Mouse (Mus musculus): ENCODE data around the gene Antxr1.

Antxr1 gene

DNA sequence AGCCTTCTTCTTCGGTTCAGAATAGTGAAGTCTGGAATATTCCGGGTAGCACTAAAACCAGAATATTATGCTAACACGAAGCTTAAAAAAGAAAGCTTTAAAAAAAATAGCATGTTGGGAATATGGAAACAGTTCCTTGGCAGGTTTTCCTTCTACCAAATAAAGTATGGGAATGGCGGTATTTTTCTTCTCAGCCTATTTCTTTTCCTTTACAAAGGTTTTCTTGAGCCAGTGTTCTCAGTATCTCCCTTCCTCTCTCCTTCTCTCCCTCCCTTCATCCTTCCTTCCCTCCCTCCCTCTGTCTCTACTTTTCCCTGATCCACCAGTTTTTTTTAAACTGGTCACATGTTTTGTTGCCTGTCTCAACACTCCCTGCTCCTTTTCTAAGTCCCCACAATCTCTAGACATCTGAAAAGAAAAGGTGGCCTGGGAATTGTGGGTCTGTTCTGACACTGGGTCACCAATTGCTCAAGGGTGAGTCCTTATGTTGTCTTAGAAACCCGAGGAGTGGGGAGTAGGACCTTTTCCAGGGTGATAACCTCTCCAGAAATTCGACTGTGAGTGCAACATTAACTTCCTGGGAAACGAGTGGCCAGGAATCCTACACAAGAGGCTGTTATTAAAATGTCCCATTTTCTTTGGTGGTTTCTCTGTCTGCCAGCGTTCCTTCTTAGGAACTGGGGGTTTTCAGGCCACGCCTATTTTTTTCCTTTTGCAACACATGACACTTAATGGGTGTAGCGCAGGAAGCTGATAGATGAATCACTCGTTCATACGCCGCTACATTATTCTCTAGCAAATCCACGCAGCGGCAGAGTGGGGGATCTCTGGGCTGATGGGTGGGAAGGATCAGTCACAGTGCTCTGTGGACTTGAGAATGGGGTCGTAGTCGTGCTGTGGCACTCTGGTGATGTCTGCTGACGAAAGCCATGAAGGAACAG, 42.4 kb downstream of the Antxr1 start:
- no peak for DNase-seq (ENCODE audit: low read depth)

DNA sequence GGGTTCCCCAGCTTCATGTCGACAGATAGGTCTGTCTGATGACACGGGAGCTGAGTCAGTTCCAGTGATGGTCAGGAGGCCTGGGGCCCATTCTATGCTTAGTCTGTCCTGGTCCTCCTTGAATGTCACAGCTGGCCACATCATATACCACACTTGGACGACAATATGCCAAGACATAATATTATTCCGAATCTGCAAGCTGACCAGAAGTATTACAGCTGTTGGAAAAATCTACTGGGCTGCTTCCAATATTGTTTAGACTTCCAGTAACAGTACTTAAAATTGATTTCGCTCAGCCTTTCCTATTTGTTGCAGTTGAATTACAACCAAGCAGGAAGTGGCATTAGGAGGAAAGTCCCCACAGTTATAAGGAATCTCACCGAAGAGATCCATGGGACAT, 48.4 kb downstream of the Antxr1 start:
- no peak for DNase-seq (ENCODE audit: low read depth)

DNA sequence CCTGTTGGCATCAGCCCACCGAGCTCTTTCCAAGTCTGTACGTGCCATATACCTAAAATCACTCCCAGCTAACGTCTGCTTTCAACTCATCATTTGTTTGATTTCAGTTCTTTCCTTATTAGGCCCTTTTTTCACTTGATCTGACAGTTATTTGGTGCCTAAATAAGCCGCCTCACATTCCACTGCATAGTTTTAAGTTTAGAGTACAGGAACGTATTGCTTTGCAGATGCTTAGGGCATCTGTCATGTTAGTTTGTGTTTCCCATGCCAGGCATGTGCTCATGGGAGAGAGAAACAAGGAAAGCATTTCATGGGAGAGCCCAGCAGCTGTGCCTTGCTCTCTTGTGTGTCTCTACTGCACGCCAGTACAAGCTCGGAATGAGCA, 50.3 kb downstream of the Antxr1 start:
- DNase-seq (ENCODE audit: low read depth), result no peak

DNA sequence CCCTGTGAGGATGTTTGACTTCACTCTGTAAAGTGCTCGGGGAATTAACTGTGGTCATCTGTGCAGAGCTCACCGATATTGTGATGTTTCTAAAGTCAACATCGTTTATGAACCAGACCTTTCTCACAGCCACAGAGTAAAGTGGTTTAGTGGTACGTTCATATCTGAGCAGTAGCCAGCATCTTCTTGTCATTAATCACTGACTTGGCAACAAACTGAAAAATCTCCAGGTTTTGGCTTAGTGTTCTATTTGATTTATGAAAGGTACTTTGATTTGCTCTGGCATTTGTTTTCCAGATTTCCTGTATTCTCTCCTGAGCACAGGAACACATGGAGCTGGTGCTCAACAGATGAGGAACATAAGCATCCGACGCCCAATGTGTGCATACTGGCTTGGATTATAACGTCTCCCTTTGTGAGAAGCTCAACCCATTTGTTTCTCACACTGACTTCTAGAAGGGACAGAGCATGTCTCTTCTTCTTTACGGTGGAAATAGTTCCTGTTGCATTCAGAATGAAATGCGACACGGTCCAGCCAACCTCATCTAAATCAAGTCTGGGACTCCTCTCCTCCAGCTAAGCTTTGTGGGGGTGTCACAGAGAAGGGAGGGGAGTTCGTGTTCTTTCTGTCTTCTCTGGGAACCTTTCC, 50.8 kb downstream of the Antxr1 start:
- DNase-seq (ENCODE audit: low read depth), result no peak

DNA sequence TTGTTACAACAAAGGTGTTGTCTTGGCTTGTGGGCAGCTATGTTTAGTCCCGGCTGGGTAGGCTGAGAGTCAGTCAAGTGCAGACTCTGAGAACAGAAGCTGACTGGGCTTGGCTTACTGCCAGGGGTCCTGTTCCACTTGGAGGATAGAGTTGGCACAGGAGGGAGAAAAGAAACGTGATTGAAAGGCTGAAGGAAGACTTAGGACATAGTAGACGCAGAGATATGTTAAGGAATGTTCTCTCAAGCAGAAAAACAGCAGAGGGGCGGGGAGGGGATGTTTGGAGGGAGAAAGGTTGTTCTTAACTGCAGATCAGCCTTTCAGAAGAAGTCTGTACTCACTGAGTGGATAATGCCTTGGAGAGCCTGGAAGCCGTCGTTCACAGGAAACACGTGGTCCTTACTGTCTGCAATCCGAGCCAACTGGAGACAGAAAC, 53.3 kb downstream of the Antxr1 start:
- no peak for DNase-seq (ENCODE audit: low read depth)

DNA sequence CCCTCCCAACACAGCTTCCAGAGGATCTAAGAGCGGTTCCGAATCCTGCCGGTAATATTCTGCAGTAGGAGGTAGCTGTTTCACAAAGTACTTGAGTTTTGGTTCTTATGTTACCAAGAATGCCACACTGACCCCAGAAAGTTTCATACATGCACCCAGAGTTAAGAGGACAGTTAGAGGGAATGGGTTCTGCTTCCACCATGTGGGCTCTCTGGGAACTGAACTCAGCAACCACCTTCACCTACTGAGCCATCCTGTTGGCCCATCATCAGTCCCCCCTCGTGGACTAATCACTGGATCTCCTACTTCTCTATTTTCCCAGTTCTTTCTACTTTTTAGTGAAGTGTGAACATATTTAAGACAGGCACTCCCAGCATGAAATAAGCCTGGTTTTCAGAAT, 53.9 kb downstream of the Antxr1 start:
- DNase-seq (ENCODE audit: low read depth), result no peak

DNA sequence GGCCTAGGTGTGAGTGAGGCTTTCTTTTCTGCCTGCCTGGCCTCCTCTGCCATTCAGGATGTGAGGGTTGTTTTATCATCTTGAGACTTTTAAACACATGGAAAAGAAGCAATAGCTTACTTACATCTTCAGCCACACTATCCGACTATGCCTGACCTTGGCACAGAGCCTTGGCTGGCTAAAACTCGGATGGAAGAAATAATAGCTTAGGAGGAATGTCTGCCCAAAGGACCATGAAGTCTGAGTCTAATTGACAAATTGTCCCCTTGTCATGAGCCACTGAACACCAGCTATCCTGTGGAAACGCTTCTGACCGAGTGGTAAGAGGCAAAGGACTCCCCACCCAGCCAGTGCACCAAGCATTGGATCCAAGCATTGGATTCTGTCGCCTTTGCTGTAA, 57.5 kb downstream of the Antxr1 start:
- no peak for DNase-seq (ENCODE audit: low read depth)

DNA sequence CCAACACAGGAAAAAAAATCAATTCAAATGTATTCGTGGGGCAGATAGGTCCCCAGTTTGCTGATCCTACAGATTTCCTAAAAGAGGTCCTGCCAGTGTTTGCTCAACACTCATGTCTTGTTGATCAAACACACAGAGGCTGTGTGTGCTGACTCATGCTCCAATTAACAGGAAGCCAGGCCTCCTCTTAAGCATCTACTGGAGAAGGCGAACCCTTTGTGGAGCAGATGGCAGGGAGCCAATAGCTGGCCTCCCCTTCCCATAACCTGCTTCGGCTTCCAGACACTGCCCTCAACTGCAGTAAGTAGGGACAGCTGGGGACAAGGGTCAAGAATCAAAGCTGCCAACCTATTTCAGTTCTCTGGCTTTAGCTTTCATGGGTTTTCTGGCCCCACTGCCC, 58.1 kb downstream of the Antxr1 start:
- no peak for DNase-seq (ENCODE audit: low read depth)

DNA sequence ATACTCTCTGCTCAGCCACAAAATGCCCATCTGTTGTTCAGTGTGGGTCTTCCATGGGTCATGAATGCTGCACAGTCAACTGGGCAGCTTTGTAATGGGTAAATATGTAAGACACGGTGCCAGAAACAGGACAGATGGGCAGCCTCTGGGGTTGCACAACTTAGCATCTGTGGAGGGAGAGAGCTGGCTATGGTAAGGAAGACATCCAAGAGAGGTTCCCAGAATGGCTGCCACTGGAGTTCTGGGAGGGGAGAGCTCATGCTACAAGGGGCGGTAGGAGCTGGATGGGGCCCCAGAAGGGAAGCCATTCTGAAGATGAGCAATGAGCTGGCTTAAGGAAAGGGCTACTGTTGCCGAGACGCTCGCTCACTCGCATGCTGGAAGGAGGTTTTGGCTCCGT, 58.7 kb downstream of the Antxr1 start:
- no peak for DNase-seq (ENCODE audit: low read depth)

DNA sequence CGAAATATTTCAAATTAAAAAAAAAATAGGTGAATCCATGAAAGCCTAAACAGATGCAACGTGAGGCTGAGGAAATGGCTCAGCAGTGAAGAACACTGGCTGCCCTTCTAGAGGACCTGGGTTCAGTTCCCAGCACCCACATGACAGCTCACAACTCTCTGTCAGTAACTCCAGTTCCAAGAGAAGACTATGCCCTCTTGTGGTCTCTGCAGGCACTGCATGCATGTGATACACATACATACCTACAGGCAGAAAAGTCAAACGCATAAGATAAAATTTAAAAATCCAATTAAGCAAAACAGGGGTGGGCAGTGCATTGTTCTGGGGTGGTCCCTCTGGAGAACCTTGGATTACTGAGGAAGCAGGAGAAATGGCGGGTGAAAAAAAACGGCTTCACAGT, 60.8 kb downstream of the Antxr1 start:
- DNase-seq (ENCODE audit: low read depth), result peak; percentile 35

DNA sequence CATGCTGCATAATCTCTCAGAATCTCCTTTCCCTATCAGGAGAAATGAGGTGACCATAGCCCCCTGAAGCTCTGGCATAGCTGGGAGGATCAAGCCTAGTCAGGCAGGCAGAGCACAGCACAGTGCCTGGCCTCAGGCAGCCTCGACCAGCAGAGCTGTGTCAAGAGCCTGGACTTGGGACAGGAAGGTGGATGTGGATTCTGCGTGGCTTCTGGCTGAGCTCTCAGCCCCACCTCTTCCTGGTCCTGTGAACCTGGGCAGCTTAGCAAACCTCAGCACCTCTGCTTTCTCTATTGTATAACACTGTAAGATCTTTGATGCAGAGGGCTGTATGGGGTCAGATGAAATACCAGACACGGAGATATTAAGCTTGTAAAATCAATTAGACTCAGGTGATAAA, 61.8 kb downstream of the Antxr1 start:
- DNase-seq (ENCODE audit: low read depth), result no peak

DNA sequence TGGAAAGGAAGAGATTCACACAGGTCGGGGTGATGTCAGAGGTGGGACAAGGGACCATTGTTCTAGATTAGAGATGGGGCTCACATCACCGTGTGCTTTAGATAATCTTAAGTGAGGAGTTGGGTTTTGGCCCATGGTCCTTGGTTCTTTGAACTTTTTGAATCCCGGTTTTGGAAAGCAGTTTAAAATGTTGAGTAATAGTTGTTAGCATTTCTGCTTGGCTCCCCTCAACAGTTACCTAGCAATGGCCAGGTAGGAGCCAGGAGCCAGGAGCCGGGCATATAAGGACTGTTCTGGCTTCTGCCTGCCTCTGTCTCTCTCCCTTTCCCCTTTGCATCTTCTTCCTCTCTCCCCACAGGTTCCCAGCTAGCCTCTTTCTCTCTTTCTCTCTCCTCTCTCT, 62.5 kb downstream of the Antxr1 start:
- no peak for DNase-seq (ENCODE audit: low read depth)

DNA sequence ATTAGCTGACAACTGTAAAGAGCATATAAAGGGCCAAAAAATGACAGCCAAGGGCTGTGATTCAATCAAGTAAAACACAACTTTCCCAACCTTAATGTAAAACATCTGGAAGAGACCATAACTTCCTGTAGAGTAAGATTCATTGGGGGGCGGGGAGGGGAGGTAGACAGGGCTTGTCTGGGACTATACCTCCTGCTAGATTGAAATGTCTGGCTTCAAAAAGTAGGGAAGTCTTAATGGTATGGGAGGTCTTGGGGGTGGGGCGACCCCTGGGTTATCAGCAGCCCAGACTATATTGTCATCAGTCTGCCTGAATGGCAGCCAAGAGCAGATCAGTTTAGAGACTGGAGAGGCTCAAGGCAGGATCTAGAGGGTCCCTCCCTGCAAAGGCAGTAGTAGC, 63.4 kb downstream of the Antxr1 start:
- DNase-seq (ENCODE audit: low read depth), result no peak

DNA sequence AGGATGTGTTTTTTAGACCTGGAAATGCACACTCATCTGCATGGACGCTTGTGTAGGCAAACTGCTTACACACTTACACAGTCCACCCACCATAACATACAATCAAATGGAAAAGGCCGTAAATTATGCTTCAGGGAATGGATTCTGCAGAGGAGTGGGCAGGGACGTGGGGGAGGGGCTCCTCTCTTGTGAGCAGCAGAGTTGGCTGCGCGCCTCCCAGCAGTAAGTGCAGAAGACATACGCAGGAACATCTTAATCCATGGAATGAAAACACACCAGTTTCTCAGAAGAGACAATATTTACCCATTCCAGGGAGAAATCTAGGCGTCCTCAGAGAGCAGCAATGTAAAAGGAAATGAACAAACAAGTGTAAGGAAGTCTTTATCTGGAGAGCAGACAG, 65.2 kb downstream of the Antxr1 start:
- DNase-seq (ENCODE audit: low read depth), result no peak

DNA sequence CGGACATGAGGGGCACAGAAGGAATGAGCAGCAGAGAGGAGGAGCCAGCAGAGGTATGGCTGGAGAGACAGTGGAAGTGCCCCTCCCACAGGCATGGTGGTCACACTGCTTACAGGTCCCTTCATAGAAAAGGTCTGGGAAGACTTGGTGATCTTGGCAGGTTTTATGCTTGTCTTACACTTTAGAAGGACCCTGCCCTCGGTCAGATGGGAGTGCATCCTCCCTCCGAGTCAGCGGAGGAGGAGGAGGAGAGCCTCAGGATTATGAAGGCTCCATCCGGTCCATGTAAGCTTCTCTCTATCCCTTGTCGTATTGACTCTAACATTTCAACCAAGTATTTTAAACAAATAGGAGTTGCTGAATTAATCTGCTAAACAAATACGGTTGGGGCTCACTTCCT, 65.7 kb downstream of the Antxr1 start:
- DNase-seq (ENCODE audit: low read depth), result no peak

DNA sequence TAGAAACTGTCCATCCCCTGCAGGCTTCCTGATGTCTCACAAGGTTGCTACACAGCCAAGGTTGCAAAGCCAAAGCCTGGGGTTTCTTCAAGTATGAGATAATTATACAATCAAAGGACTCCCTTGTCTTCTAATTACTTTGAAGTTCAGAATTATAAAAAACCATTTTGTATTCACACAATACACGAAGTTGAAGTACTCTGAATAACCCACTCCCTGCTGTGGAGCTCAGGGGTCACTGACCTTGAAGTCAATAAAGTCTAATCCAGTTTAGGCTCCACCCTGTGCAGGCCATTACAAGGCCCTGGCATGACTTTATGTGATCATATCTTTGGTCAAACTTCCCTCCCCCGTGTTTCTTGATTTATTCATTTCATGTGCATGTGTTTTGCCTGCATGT, 73.0 kb downstream of the Antxr1 start:
- DNase-seq (ENCODE audit: low read depth), result no peak

DNA sequence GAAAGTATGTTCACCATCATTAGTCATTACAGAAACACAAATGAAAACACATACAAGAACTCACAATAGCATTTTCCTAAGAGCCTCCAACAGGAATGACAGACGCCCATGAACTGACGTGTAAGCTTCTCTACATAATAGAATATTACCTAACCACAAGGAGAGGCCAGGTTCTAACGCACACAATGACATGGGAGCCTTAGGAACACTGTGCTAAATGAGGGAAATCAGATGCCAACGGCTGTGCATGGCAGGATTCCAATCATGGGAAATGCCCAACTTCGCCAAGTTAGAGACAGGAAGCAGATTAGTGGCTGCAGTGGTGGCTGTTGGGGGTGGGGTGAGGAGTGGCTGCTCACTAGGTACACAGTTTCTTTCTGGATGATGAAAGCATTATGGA, 76.6 kb downstream of the Antxr1 start:
- DNase-seq (ENCODE audit: low read depth), result no peak

DNA sequence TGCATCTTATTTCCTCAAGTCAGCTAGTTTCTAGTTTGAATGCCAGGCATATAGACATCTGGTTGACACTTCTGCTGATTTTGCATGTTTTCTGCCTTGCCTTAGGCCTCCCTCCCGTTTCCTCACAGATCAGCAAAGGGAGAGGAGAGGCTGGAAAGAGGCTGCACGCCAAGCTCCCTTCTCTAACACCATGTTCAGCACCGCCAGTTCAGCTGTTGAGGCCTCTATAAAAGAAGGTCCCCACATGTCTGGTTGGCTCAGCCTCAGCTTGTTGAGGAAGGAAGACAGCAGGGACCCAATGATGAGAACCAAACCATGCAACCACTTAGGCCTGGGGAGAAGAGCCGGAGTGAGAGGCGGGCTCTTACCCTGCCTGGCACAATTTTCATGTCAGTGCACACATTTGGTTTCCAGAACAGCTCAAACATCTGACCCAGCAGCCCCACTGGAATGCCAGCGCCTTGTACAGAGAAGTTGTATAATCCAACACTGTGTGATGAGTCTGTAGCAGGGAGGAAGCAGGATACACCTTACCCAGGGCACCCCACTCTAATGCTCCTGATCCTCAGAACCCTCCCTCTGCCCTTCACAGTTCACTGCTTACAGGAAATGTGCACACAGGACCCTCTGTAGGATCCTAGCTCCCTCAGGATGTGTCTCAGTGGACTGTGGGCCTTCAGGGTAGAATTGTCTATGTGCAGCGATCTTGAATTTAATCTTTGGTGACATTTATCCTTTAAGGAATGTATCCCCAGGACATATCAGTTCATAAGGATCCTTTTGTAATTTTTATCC, 77.4 kb downstream of the Antxr1 start:
- DNase-seq (ENCODE audit: low read depth), result no peak

DNA sequence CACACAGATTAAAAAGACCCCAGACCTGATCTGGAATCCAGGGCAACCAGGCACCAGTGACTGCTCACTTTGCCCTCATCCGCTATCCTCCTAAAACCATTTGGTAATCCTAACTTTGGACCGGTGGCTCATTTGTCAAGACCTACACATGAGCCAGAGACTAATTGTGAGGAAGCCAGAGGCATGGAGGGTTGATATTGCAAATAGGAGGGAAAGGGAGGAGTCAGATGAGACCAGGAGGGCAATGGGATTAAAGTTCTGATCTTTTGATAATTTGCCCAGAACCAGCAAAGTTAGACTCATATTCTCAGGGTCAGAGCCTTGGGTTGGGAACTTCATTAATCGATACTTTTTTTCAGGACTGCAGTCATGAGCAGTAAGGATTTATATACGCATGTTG, 78.2 kb downstream of the Antxr1 start:
- DNase-seq (ENCODE audit: low read depth), result no peak

DNA sequence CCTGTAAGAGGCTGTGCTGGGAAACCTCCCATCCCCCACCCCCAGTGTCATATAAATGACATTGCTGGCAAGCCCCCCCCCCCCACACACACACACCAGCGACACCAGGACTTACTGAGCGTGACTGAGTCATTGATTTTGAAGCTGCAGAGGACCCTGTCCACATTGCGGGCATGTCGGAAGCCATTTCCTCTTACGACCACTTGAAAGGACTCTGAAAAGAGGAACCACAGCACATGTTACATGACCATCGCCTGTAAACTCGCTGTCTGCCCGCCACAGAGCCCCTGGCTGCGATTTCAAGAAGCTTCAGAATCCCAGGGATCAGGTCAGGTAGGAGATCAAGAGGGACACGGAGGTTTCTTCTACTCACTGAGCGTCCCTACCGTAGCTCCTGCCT, 80.0 kb downstream of the Antxr1 start:
- DNase-seq (ENCODE audit: low read depth), result no peak

DNA sequence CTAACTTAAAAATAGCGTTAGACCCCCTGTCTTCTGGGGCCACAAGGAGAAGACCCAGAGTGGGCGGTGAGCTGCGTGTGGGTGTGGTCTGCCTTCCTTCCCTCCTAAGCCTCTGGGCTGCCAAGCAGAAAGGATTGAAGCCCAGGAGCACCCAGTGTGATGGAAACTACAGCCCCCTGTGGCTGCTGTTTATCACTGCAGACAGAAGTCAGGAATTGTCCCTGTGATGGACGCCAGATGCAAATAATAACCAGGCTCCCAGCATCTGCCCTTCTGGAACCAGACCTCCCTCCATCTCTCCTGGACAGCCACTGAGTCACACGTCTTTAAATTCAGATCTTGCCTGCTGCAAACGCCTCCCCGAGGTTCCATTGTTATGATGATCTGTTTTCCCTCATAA, 80.9 kb downstream of the Antxr1 start:
- DNase-seq (ENCODE audit: low read depth), result no peak

DNA sequence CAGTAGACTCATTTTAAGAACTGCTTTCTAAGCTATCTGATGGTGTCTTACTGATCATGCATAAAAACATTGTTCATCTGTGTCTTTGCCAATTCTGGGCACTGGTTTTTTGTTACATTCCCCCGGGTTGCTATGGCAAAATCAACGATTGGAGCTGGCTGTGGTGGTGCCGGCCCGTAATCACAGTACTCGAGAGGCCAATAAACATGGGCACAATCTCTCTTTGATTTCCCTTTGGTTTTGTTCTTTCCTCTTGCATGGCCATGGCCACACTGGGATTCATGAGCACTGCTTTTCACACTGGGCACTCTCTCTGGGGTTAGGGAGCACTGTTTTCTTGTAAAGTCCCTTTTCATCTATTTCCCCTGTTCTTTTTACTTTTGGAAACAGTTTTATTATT, 83.9 kb downstream of the Antxr1 start:
- DNase-seq (ENCODE audit: low read depth), result no peak

DNA sequence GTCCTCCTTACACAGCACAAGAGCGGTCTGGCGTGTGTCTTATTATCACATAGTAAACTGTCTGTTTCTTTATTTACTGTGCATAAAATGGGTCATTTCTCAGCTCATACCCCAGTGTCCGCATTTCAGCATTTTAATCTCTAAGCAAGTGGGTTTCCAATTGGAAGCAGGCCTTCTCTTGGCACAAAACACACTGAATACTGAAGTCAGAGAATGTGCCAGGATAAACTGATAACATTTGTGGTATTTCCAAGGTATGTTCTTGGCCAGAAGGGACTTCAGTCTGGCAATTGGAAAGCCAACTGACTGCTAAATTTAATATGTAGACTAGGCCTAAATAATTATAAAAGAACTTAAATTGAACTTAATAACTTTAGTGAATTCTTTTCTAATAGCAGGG, 84.9 kb downstream of the Antxr1 start:
- no peak for DNase-seq (ENCODE audit: low read depth)

Measured in induced T-regulatory cell, adult 2 months (primary cell).